Mouse (Mus musculus): ENCODE results near the gene Gm45618.
A peak's percentile ranks its signal among the peaks of the same experiment; 100 is the strongest.
"Not testable (repeated sequence)": the region's sequence is repeated elsewhere in the genome, so short reads cannot be mapped to it uniquely, and the experiment has no call there.

The Gm45618 gene

DNA sequence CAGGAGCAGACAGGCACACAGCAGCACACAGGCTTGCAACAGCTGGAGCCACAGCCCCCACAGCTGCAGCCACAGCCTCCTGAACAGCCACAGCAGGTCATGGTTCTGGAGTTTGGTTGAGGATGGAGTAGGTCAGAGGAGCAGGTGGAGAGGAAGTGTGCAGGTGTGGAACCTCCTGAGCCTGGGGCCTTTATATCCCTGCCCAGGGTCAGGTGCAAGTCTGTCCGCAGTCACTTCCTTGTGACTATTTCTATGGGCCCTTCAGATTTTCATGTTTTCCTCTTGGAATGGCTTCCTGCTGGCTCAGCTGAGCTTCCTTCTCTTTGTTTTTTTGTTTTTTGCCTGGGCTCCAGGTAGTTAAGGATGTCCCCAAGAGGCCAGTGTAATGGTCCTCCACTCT lies at the start of gene Gm45618:
Gene Gm45618 (minus strand): TSS at position 101 of the 400 bp plus-strand sequence.
- DNase-seq (ENCODE audit: low spot score) = not testable (repeated sequence)

DNA sequence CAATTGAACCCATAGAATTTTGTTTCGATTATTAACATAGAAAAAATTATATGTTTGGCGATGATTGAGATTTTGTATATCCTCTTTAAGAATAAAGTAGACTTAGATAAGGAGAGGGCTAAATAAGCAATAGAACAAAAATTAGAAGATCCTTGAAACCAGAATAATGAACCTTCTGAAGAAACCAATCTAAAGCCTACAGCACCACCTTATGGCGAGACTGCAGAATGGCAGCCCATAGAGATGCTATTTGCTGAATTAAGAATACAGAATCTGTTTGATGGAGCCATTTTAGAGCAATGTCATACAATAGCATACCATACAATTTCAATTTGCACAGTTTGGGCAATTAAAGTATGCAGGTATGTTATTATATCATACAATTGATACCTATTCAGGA lies 49.3 kb upstream of the Gm45618 start:
- DNase-seq (ENCODE audit: low spot score) = no peak

DNA sequence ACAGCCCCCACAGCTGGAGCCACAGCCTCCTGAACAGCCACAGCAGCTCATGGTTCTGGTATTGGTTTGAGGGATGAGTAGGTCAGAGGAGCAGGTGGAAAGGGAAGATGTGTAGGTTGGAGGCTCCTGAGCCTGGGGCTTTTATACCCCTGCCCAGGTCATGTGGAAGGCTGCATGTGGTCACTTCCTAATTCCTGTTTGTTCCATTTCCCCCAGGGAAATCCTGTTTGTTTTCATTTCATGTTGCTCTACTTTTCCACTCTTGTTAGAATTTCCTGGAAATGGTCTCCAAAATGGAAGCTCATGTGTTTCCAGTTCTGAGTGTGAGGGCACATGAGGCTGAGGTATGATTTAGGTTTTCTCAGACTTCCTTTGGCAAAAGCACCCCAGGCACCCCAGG lies 45.1 kb upstream of the Gm45618 start, which contains the start of gene Gm4553:
Gene Gm4553 (minus strand): TSS at position 101 of the 400 bp plus-strand sequence.
- DNase-seq (ENCODE audit: low spot score) = not testable (repeated sequence)

DNA sequence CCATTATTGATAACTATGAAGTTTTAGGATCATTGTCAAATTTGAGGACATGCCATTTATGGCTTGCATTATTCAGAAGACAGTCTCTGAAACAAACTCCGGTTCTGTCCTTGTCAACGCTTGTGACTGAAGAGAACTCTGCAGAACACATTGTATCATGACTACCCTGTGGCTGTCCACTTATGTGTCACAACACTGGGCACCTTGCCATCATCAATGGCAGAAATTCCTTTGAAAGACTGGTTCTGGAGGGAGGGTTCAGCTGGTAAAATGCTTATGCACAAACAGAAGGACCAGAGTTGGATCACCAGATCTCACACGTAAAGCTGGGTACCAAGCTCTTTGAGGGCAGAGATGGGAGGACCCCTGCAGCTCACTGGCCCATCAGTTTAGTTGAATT lies 38.8 kb upstream of the Gm45618 start:
- DNase-seq (ENCODE audit: low spot score) = no peak

DNA sequence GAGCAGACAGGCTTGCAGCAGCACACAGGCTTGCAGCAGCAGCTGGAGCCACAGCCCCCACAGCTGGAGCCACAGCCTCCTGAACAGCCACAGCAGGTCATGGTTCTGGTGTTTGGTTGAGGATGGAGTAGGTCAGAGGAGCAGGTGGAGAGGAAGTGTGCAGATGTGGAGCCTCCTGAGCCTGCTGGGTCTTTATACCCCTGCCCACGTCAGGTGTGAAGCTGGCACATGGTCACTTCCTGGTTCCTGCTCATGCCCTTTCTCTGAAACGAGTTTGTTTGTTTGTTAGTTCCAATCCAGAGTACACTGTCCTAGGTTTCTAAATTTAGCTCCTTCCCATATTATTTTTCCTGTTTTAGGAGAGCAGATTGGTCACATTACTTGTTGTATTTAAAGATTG lies 36.5 kb upstream of the Gm45618 start, which contains the start of gene Gm29735:
Gene Gm29735 (minus strand): TSS at position 101 of the 400 bp plus-strand sequence.
- DNase-seq (ENCODE audit: low spot score) = not testable (repeated sequence)

DNA sequence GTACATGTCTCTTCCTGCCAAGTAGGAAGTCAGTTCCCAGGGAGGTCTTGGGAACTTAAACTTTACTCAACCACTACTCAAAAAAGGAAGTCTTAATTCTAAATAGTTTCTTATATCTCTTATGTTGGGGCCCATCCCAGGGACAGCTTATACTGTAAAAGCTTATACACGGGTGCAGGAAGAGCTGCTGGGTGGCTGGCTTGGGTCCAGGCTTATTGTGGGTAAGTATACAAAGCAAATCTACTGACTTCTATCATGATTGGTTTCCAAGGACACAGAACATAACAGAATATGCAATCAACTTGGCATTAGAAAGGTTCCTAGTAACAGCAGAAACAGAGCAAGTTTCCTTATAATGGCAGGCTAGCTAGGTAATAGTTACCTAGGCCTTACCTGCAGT lies 34.8 kb upstream of the Gm45618 start:
- no peak for DNase-seq (ENCODE audit: low spot score)

DNA sequence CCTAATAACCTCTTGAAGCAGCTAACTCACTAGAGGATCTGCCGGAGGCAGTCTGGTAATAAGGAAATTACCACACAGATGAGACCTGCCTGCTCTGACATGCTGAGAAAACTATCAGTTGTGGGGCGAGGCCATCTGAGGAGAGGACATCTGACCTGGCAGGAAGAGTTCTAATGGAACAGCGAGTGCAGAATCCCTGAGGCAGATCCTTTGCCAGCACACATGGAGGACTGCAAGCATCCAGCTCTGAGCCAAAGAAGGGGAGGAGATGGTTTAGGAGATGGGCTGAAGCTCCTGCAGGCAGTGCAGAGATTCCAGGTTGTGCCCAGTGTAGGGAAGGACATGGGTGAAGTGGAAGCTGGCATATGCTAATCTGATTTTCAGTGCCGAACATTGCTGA lies 31.7 kb upstream of the Gm45618 start:
- DNase-seq (ENCODE audit: low spot score) = no peak

DNA sequence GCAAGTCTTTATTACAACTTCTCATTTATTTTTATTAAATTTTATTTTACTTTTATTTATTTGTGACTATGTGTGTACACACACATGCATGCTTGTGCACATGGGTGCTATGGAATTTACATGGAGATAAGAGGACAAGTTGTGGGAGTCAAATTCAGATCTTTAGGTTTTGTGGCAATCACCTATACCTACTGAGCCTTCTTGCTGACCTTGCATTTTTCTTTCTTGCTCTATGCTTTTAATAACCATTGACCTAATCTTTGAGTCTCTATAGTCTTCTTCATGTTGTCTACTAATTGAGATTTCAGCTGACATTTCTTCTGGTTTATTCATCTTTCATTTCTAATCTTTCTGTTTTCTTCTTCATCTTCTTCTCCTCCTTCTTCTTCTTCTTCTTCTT lies 28.1 kb upstream of the Gm45618 start:
- DNase-seq (ENCODE audit: low spot score) = no peak

DNA sequence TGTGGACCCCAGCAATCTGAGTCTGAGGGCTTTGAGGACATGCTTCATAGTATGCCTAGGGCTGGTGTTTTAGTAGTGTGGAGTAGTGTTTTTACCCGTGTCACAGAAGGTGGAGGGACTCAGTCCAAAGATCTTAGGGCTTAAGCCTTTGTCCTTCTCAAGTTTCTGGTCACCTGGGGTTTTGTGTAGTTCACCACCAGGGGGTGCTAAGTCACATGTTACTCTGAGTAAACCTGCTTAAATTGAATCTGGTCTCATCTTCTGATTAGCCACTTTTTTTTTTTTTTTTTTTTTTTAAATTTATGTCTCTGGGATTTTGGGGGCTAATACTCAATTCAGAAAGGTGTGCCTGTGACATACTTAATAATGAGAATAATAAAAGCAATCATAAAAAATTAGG lies 25.5 kb upstream of the Gm45618 start:
- DNase-seq (ENCODE audit: low spot score) = peak; percentile 68

DNA sequence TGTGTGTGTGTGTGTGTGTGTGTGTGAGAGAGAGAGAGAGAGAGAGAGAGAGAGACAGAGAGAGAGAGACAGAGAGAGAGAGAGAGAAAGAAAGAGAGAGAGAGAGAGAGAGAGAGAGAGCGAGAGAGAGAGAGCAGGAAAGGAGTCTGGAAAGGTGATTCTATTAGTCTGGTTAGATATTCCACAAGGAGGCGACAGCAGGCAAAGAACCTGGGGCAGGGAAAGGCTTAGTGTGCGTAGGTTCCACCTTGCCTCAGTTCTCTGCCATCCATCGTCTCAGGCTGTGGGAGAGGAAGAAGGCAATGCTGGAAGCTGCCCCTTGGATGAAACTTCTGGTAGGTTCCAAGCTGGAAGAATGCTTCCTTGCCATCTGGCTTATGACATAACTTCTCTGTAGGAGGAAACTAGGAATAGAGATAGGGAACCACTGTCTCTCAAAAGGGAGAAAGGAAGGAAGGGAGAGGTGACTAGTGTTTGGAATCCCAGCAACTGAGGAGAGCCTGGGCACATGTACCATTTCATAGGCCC lies 24.9 kb upstream of the Gm45618 start:
- no peak for DNase-seq (ENCODE audit: low spot score)

DNA sequence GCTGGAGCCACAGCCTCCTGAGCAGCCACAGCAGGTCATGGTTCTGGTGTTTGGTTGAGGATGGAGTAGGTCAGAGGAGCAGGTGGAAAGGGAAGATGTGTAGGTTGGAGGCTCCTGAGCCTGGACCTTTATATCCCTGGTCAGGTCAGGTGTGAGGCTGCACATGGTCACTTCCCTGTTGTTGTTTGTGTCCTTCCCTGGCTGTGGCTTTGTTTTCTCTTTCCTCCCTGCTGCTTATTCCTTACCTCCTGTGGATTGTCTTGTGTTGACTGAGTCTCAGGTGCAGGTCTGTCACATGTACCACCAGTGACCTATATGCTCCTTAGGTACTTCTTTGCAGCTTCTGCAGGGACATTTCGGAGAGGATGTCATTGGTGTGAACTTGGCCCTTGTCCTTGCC lies 24.0 kb upstream of the Gm45618 start, which contains the start of gene Gm45337:
Gene Gm45337 (minus strand): TSS at position 101 of the 400 bp plus-strand sequence.
- no peak for DNase-seq (ENCODE audit: low spot score)

DNA sequence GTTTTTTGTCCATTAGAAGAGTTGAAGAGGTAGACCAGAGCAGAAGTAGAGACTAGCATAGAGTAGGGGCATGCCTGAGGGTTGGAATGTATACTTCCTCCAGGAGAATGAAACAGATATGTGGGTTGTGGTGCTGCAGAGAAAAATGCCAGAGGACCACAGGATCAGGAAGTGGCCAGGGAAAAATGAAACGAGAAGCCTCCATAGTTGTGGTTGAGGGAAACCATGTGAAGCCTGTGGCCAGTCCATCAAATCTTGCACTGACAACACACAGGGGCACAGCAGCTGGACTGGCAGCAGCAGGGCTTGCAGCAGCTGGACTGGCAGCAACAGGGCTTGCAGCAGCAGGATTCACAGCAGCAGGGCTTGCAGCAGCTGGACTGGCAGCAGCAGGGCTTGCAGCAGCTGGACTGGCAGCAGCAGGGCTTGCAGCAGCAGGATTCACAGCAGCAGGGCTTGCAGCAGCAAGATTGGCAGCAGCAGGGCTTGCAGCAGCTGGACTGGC lies 23.0 kb upstream of the Gm45618 start:
- not testable (repeated sequence) for DNase-seq (ENCODE audit: low spot score)

DNA sequence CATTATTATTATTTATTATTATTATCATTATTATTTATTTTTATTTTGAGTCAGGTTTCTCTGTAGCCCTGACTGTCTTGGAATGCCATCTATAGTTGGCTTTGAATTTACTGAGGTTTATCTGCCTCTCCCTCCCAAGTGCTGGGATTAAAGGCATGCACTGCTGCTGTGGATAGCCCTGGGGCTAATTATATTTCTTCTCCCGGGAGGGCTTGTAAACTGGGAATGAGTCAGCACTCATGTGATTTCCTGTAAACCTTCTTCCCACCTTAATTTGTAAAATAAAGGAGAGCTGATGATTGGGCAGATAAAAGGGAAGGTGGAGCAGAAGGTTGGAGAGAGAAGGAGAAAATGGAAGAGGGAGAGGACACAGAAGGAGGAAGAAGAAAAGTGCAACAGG lies 20.2 kb upstream of the Gm45618 start:
- DNase-seq (ENCODE audit: low spot score) = no peak

DNA sequence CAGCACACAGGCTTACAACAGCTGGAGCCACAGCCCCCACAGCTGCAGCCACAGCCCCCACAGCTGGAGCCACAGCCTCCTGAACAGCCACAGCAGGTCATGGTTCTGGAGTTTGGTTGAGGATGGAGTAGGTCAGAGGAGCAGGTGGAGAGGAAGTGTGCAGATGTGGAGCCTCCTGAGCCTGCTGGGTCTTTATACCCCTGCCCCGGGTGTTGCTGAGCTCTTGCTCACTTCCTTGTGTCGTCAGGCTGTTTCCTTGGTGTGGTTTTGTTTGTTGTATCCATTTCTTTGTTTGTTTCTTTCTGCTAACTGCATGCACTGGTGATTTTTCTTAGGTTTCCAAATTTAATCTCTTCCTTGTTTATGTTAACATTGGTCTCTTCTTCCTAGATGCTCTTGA lies 15.4 kb upstream of the Gm45618 start, which contains the start of gene Gm39115:
Gene Gm39115 (minus strand): TSS at position 101 of the 400 bp plus-strand sequence.
- DNase-seq (ENCODE audit: low spot score) = not testable (repeated sequence)

DNA sequence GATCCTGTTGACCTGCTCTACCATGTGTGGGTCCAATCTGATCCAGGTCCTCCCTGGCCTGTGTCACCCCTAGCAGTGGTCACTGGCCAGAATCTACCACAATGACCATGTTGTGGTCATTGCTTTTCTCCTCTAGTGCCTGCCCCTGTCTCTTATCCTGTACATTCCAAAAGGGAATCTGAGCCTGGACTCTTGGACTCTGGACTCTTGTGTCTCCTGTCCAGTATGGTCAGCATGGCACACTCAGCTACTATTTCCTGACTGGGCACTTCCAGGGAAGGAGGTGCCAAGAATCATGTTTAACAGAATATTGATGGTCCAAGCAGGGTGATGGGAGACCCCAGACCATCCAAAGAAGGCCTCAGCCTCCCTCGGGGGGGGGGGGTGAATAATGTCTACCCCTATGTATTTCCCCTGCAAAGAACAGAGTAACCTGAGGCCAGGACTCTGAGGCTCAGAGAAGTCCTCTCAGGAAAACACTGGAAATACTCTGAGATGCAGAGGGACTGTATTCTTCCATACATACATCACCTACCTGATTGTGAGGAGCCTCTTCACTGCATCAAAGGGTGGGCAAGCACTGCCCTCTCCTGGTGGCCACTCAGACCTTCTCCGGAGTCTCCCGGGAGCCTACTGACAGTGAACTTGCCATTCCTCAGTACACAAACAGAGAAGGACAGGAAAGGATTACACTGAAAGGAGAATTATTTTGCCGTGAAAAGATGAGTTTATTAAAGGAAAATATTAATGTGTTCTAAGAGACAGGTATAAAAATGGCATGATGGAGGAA lies 13.9 kb upstream of the Gm45618 start:
- DNase-seq (ENCODE audit: low spot score) = no peak

DNA sequence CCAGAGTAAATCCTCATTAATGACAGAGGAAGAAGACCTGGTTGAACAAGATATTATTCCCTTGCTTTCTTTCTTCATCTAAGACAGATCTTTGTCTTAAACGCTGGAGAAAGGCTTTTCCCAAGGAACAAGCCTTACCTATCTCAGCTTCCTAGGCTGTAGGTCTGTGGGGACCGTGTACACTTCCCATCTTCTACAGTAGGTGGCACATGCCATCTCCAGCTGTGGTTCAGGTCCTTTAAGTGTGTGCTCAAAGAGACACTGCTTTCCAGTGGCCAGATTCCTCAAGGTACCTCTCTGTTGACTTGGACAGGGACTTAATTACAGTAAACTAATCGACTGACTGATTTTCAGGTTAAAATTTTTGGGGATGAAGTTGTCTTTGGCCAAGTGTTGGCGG lies 8.3 kb upstream of the Gm45618 start:
- no peak for DNase-seq (ENCODE audit: low spot score)

DNA sequence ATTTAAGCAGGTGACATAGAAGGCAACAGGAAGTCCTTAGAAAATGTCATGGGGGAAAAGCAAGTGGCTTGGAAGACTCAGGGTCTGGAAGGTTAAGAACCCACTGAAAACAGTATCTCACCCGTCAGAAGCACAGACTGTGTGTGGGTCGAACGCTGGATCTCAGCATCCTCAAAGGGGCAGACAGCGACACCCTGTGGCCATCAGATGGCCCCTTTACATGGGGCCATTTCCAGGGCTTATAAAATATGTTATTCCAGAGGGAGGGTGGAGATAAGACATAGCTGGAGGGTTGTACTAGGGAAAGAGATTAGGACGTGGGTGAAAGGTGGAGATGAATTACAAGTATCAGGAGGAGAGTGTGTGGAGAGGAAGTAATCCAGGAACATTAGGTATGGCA lies 897 bp downstream of the Gm45618 start:
- DNase-seq (ENCODE audit: low spot score) = no peak

DNA sequence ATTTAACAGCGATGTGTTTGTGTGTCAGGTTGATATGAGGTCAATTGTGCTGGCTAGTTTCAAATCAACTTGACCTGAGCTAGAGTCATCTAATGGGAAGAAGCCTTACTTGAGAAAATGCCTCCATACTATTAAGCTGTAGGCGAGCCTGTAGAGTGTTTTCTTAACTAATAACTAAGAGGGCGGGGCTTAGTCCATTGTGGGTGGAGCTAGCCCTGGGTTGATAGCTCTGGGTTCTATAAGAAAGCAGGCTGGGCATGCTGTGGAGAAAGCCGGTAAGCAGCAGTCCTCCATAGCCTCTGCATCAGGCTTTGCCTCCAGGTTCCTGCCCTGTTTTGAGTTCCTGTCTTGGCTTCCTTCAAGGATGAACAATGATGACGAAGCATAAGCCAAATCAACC lies 15.8 kb downstream of the Gm45618 start:
- DNase-seq (ENCODE audit: low spot score) = no peak

DNA sequence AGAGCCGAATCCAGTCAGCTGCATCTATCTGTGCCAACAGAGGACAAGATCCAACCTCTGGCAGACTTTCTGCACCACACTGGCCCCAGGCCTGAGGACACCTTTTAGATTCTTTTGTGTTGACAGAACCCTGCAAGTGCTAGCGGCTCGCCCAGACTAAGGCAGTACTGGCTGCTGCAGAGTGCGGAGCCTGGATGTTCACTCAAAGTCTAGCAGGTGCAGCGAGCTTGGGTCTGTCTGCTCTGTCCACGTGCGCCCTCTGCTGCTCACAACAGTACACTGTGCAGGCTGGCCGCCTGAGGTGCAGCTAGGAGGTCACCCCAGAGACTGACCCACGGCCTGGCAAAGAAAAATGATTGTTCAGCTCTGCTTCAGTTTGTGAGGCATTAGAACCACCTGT lies 22.8 kb downstream of the Gm45618 start:
- peak; percentile 88 for DNase-seq (ENCODE audit: low spot score)

DNA sequence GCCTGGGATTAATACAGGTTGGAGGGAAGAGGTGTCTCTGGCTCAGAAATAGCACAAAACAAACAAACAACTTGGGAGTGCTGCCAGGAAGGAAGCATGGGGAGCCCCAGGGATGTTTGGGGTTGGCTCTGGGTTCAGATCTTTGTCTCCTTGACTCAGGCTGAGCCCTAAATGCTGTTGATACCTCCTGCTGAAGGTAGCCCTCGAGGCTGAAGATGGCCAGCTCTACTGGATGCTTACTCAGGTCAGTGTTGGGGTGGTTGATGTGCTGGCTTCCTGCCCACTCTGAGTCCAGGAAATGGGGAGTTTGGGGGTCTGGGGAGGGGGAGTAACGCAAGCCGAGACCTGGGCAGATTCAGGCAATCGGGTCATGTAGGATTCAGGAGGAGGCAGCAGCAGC lies 23.8 kb downstream of the Gm45618 start:
- DNase-seq (ENCODE audit: low spot score) = no peak

DNA sequence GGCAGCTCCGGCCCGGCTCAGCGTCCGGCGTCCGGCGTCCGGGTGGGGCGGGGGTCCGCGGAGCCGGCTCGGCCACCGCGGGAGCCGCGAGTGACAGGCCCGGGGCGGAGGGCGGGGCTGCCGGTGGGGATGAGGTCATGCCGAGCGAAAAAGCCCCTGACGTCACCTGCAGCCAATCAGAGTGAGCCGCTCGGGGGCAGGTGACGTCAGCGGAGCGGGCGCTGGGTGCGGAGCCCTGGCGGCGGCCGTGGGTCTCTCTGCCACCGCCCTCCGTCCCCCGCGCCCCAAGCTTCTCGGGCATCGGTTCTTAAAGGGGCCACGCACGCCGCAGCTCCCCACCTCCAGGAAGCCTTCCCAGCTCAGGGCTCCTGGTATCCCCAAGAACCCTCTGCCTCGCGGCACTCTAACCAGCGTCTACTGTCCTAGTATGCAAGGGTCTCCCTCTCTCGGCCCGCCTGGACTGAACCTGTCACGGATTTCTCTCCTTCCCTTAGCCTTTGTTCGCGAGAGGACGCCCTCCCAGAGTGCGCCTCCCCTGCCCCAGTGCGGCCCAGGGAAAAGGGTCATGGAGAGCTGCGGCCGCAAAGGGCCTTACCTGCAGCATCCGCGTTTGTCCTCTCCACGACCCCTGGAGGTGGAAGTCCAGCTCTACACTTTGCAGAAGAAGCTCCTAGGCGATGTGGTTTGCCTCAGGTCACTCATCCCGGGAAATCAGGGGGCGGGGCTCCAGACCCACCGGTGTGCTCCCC lies 25.2 kb downstream of the Gm45618 start, which contains the start of gene Dusp8:
Gene Dusp8 (minus strand): TSS at position 661 of the 749 bp plus-strand sequence.
- DNase-seq (ENCODE audit: low spot score) = peak; percentile 93
